Mouse (Mus musculus): Measurements from ENCODE around the gene Ttc6. TPM values are rescaled to one million over a fixed set of nuclear protein-coding genes. Genes with fewer than 3 reads are reported as not detected.

Gene Ttc6
- polyA plus RNA-seq, 1 experiment from 2014 or later = 0.46 TPM

DNA sequence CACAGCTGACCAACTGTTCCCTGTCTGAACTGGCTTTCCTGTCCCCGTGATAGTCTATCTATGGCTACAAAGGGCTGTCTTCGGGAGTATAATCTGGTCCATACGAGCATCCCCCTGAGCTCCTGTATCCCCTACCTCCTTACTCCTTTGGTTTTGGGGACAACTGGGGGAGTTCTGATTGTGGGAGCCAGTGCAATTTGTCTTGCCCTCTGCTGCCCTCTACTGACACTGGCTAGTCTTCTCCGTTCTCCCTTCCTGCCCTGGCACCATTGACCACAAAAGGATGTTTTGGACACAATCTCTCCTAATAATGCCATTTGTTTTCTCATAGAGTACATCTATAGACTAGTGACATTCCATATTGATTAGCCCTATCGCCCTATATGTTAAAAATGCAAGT lies 223.6 kb downstream of the Ttc6 start:
- 0 out of 2 replicates have a peak, but pooled peaks have one; percentile 39 for ATAC-seq (ENCODE audit: low FRiP score)
- no peak overlapping the region for H3K27ac ChIP-seq
- H3K36me3 ChIP-seq (replicated peaks) = no peaks in the 10 kb centered on the region
- H3K27me3 ChIP-seq = no peaks in the 10 kb centered on the region
- 20% methylated on average over 5 of the region's 5 CpGs for WGBS
- no peak overlapping the region for H3K4me2 ChIP-seq
- H3K4me3 ChIP-seq (replicated peaks) = no peak overlapping the region
- no peak overlapping the region for H3K9ac ChIP-seq
- H3K9me3 ChIP-seq = no peaks in the 10 kb centered on the region
- no peaks in the 10 kb centered on the region for H3K4me1 ChIP-seq

Other genes starting within 250 kb of the Ttc6 start
- gene Foxa1, start 17.2 kb upstream of the Ttc6 start, polyA plus RNA-seq (2016; fragmentation: Nextera tagmentation; extraction: Ambion mirVana) = 0.74 and 1.1 TPM in 2 replicates